Mouse (Mus musculus) heart, embryonic 16.5 days (tissue): ENCODE results near the gene Gm20388. TPM values are rescaled to one million over a fixed set of nuclear protein-coding genes. Genes with fewer than 3 reads are reported as not detected.
A peak's percentile ranks its signal among the peaks of the same experiment; 100 is the strongest.

Source experiments
- ATAC-seq: fragments of 200-750 bp; cut with Nextera tagmentation; replicated peaks from 2 replicates; pipeline ENCODE4 v1.8.0; 2017; ENCODE audit warnings: moderate number of reproducible peaks; ENCODE audit not compliant: insufficient read depth, low FRiP score; ENCODE audit errors: extremely low read depth
- H3K27ac ChIP-seq: fragments of 300-500 bp; sonication (generic); 2 replicates; pipeline ENCODE4 v1.5.1; 2014; ENCODE audit warnings: mild to moderate bottlenecking, low read length, control low read depth, moderate library complexity
- H3K27me3 ChIP-seq: fragments of 300-500 bp; sonication (generic); 2 replicates; pipeline ENCODE4 v1.6.1; 2014; ENCODE audit warnings: low read length, mixed read lengths; ENCODE audit not compliant: control insufficient read depth, insufficient read depth
- H3K36me3 ChIP-seq: fragments of 300-500 bp; sonication (generic); 2 replicates; pipeline ENCODE4 v1.6.1; 2014; ENCODE audit not compliant: control insufficient read depth, insufficient read depth
- H3K4me1 ChIP-seq: fragments of 300-500 bp; sonication (generic); 2 replicates; pipeline ENCODE4 v1.6.1; 2014; ENCODE audit warnings: low read length, mixed read lengths; ENCODE audit not compliant: control insufficient read depth, insufficient read depth
- H3K4me2 ChIP-seq: fragments of 300-500 bp; sonication (generic); 2 replicates; pipeline ENCODE4 v1.6.1; 2014; ENCODE audit warnings: low read depth, mild to moderate bottlenecking, control low read depth, low read length
- H3K4me3 ChIP-seq: fragments of 300-500 bp; sonication (generic); 2 replicates; pipeline ENCODE4 v1.5.1; 2014; ENCODE audit warnings: mild to moderate bottlenecking, control low read depth, low read length
- H3K9ac ChIP-seq: fragments of 300-500 bp; sonication (generic); 2 replicates; pipeline ENCODE4 v1.6.1; 2014; ENCODE audit warnings: low read length, control low read depth
- H3K9me3 ChIP-seq: fragments of 300-500 bp; sonication (generic); replicated peaks from 2 replicates; pipeline ENCODE4 v1.6.1; 2016; ENCODE audit warnings: low read length; ENCODE audit not compliant: control insufficient read depth
- WGBS: fragments of 180-500 bp; shearing (Covaris S2); extraction: QIAGEN DNeasy Blood & Tissue Kit; methylation state at CpG from one replicate; pipeline ENCODE4 v1.1.7; 2014; 5-methylcytosine and 5-hydroxymethylcytosine counted together
- polyA plus RNA-seq: library from polyadenylated mRNA; unstranded; fragments of >200 nt; fragmentation: Nextera tagmentation; extraction: Ambion mirVana; gene quantifications from 2 replicates; pipeline ENCODE4 v1.2.1, GENCODE M21; 2015

Gm20388 gene
- polyA plus RNA-seq, 1 experiment from 2014 or later = 4.5 TPM

DNA sequence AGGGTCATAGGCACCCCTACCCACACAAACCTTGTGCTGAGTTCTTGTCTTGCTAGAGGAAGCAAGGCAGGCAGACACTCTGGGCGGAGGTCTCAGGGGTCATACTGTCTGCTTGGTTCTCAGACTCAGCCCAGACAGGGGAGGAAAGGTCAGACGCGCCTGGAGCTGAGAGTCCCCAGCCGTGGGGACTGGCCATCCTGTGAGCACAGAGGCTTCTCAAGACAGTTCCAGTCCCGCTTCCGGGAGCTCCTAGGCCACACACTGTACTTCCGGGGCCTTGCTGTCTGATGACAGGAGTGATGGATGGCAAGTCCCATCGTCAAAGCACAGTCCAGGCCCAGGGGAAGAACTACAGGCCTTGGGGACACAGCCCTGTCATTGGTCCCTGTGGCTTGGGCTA is 1261.9 kb downstream of the Gm20388 start:
- no peak overlapping the region for H3K4me2 ChIP-seq
- no peak overlapping the region for H3K9ac ChIP-seq
- H3K4me3 ChIP-seq = no peak overlapping the region
- peaks cover 9% of the 10 kb centered on the region for H3K4me1 ChIP-seq
- H3K9me3 ChIP-seq = no peaks in the 10 kb centered on the region
- WGBS = 65% methylated on average over 8 of the region's 8 CpGs
- no peak for ATAC-seq
- no peak overlapping the region for H3K27ac ChIP-seq
- no peaks in the 10 kb centered on the region for H3K36me3 ChIP-seq
- no peaks in the 10 kb centered on the region for H3K27me3 ChIP-seq

DNA sequence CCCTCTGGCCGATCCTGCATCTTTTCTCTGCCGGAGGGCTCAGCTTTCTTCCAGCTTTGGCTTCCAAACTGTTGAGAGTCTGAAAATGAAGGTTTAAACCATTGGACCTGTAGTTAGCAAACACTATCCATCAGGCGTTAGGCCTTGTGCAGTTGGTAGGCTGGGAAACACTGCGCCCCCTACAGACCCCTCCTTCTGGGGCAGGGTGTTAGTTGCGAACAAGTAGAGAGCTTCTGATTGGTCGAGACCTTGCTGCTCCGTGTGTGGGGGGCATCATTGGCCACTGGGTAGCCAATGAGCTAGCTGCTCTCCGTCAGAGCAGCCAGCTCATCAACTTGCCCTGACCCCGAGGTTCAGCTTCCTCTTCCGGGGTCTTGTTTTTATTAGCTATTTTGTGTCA is 1263.5 kb downstream of the Gm20388 start:
- Histone ChIP-seq H3K9me3 (no peaks in the 10 kb centered on the region), H3K36me3 (no peaks in the 10 kb centered on the region), H3K4me2 (no peak overlapping the region), H3K27me3 (no peaks in the 10 kb centered on the region), H3K4me3 (no peak overlapping the region), H3K9ac (no peak overlapping the region), H3K4me1 (peaks cover 9% of the 10 kb centered on the region), H3K27ac (no peak overlapping the region)
- WGBS = 68% methylated on average over 10 of the region's 10 CpGs
- no peak for ATAC-seq

DNA sequence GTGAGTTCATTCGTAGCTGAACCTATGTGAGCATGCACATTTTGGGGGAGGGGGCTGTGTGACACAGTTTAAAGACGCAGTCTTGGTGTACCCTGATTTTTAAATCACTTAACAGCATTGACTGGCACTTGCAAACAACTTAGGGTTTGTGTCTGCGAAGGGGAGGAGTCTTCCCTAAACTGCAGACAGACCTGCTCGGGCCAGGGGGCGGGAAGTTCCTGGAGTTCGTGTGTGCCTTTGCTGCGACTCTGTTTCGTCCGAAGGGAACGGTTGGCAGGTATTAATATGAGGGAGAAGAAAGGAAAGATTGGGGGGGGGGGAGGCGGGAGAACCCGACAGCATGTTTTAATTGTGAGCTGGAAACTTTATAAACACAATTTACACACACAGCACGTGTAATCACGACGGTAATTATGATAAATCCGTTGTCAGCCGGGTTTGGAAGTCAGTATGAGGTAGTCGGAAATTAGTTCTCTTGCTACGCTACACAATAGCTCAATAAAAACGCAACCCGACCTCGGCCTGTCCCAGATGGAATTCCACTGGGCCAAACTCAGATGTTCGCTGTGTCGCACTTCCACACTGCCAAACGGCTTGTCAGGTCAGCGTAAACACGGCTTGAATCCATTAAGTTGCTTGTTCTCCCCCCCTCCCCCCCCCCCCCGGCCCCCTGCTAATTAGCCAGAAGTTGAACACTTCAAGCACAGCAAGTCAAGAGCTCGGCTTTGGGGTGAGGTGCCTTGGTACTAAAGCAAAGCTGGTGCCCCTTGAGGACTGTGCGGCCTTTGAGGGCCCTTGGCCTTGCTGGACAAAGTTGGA is 1264.3 kb downstream of the Gm20388 start:
- Histone ChIP-seq H3K4me2 (no peak overlapping the region), H3K27me3 (no peaks in the 10 kb centered on the region), H3K27ac (no peak overlapping the region), H3K36me3 (no peaks in the 10 kb centered on the region), H3K4me3 (no peak overlapping the region), H3K9ac (no peak overlapping the region), H3K9me3 (no peaks in the 10 kb centered on the region), H3K4me1 (peaks cover 8% of the 10 kb centered on the region)
- ATAC-seq = no peak
- WGBS = 55% methylated on average over 30 of the region's 30 CpGs

DNA sequence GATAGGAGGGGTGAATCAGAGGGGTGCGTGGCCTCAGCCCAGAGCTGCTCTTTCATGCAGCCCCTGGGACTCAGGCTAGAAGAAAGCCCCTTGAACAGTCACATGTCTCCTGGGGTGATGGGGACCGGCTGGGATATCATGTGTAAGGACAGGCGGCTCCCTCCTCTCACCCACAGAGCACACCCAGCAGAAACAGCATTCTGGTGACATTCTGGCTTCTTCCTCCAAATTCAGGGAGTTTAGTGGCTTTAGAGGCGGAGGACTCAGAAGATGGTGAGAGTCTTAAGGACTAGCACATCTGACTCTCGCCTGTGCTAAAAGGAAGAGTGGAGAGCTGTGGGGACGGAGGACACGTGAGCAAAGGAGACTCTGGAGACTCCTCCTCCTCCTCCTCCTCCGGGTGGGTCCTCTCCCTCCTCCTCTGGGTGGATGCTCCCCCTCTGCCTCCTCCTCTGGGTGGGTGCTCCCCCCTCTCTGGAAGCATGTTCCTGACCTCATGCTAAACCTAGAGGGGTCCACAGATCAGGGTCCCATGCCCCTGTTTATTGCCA is 1265.0 kb downstream of the Gm20388 start:
- H3K36me3 ChIP-seq = no peaks in the 10 kb centered on the region
- no peaks in the 10 kb centered on the region for H3K27me3 ChIP-seq
- H3K9ac ChIP-seq = no peak overlapping the region
- 70% methylated on average over 8 of the region's 8 CpGs for WGBS
- H3K4me1 ChIP-seq = peaks cover 3% of the 10 kb centered on the region; the same call in 1 of the 2 replicates
- no peak overlapping the region for H3K27ac ChIP-seq
- H3K9me3 ChIP-seq = no peaks in the 10 kb centered on the region
- ATAC-seq = no peak
- H3K4me2 ChIP-seq = no peak overlapping the region
- no peak overlapping the region for H3K4me3 ChIP-seq

DNA sequence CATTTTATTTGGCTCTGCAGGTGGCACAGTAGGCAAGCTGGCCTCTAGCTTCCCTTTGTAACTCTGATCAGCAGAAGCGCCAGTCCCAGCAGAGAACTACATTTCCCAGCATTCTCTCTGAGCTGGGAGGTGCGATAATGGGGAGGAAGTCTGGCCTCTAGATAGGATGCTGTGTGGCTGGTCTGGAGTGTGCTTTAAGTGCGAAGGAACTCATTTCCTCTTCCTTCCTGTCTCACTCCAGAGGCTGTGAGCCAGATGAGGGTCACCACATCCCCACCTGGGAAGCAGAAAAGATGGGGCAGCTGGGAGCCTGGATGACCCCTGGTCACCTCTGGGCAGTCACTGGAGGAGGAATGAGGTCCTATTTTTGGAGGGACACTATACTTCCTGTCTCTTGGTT is 1265.7 kb downstream of the Gm20388 start:
- Histone ChIP-seq H3K4me1 (peaks cover 2% of the 10 kb centered on the region; the same call in 1 of the 2 replicates), H3K27me3 (no peaks in the 10 kb centered on the region), H3K27ac (no peak overlapping the region), H3K4me2 (no peak overlapping the region), H3K9me3 (no peaks in the 10 kb centered on the region), H3K9ac (no peak overlapping the region), H3K36me3 (no peaks in the 10 kb centered on the region), H3K4me3 (no peak overlapping the region)
- 24% methylated on average over 3 of the region's 3 CpGs for WGBS
- 0 out of 2 replicates have a peak, but pooled peaks have one; percentile 35 for ATAC-seq

DNA sequence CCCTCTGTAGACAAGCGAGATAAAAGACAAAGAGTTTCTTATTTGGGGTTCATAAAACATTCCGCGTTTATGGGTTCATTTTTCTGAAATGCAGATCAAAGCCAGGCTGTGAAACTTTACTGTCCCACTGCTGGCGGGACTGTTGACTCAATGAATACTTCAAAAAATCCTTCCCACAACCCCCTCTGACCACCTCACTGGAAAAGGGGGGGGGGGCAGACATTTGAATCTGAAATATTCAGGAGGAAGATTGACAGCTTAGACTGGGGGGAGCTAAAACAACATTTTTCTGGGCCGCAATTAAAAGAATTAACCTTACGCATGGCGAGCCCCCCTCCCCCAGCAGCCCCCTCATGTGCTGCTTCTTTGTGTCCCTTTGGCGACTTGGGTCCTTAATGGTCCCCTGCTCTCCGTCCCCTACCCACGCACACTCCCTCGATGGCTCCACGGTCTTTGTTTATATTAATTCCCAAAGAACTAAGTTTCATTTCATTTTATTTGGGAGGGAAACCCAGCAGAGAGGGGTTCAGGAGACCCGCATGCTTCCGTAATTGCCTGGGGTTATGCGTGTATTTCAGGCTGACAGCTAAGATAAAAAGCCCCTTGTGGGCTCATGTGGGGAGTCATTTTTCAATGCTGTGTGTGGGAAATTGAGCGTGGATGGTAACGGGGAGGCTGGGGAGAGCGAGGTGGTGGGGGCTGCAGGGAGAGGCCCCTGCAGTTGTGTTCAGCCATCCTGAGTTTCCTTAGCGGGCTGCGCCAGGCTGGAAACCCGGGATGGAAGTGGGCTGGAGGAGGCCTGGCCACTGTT is 1270.0 kb downstream of the Gm20388 start:
- H3K4me1 ChIP-seq = peaks cover 2% of the 10 kb centered on the region; the same call in 1 of the 2 replicates
- H3K4me3 ChIP-seq = no peak overlapping the region
- 70% methylated on average over 21 of the region's 21 CpGs for WGBS
- no peaks in the 10 kb centered on the region for H3K36me3 ChIP-seq
- no peaks in the 10 kb centered on the region for H3K27me3 ChIP-seq
- ATAC-seq = no peak
- H3K4me2 ChIP-seq = no peak overlapping the region
- H3K9me3 ChIP-seq = no peaks in the 10 kb centered on the region
- H3K9ac ChIP-seq = no peak overlapping the region
- H3K27ac ChIP-seq = 0 out of 2 replicates have a peak overlapping the region, but pooled peaks have one; percentile 29

DNA sequence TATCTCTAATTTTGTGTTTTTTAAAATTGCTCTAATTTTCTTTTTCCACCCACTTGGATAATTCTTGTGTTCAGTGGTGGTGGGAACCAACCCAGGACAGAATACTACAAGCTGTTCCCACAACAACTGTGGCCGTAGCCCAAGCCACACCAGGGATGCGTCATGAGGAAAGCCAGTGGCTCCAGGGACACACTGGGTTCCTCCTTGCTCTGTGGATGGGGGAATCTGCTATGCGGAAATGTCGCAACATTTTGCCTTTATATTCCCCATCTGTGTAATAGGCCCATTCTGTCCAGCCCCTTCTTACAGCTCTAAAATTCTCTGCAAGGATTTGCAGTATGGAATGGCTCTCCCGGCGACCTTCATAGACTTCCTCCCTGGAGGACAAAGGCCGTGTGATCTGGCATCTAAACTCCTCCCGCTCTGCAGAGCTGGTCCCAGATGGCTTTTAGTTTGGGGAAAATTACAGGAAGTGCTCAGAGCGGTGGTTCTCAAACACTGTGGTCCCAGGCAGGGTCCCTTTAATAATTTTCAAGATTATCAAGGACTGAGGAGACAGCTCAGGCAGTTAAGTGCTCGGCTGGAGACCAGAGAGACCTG is 1270.7 kb downstream of the Gm20388 start:
- Histone ChIP-seq H3K27me3 (no peaks in the 10 kb centered on the region), H3K36me3 (no peaks in the 10 kb centered on the region), H3K9me3 (no peaks in the 10 kb centered on the region), H3K4me3 (no peak overlapping the region), H3K9ac (no peak overlapping the region), H3K27ac (peak overlapping the region; percentile 43), H3K4me1 (peaks cover 2% of the 10 kb centered on the region; the same call in 1 of the 2 replicates), H3K4me2 (no peak overlapping the region)
- ATAC-seq = no peak
- 63% methylated on average over 10 of the region's 10 CpGs for WGBS

DNA sequence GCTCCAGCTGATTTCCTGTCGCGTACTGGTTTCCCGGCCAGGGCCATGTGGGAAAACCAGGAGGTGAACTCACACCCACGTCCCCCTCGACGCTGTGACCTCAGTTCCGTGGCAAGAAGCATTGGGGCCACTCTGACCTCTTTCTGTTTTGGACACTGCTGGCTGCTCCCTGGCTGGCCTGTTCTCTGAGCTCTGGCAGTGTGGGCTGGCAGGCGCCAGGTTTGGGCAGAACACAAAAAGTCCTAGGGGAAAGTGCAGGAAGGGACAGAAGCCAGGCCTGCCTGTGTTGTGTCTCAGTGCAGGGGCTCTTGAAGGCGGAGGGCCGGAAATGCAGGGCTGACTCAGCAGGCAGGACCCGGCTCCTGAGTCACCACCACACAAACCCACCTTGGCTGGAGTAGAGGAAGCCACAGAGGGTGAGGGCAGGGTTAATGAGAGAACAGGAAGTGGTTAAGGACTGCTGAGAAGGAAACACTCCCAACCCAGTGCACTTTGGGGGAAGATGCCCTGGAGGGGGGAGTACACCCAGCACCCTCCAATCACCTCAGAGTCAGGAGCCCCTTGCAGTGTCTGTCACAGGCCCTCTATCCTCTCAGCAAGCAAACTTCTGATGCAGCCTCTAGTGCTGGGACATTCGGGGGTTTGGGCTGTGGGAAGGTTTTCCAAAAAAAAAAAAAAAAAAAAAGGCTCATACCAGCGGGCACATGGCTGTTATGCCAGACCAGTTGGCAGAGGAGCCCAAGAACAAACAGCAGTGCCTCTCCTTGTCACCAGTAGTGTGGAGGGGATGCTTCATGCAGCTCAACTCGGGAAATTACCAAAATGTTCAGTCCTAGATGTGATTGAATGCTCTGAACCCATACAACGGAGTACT is 1277.1 kb downstream of the Gm20388 start:
- no peaks in the 10 kb centered on the region for H3K9me3 ChIP-seq
- no peak overlapping the region for H3K4me3 ChIP-seq
- WGBS = 56% methylated on average over 15 of the region's 15 CpGs
- peaks cover 9% of the 10 kb centered on the region; the same call in 1 of the 2 replicates for H3K4me1 ChIP-seq
- no peak overlapping the region for H3K9ac ChIP-seq
- peak overlapping the region; percentile 69 for H3K27ac ChIP-seq
- peak; percentile 78 for ATAC-seq
- H3K27me3 ChIP-seq = peaks cover 3% of the 10 kb centered on the region; the same call in 1 of the 2 replicates
- no peaks in the 10 kb centered on the region for H3K36me3 ChIP-seq
- H3K4me2 ChIP-seq = no peak overlapping the region
